Mouse (Mus musculus) CH12.LX (cell line): ENCODE data around the gene Ccdc8. TPM values are rescaled to one million over a fixed set of nuclear protein-coding genes. Genes with fewer than 3 reads are reported as not detected.

Source experiments
- DNase-seq: peaks from one replicate; pipeline ENCODE4 v3.0.0-alpha.2; 2013; ENCODE audit errors: extremely low read depth
- H3K27ac ChIP-seq: 2 replicates; pipeline ENCODE4 v1.5.1; 2012; ENCODE audit warnings: low read depth, mild to moderate bottlenecking, control low read depth, moderate library complexity; ENCODE audit not compliant: insufficient read depth
- H3K27me3 ChIP-seq: replicated peaks from 2 replicates; pipeline ENCODE3; 2012; ENCODE audit warnings: inconsistent platforms
- H3K36me3 ChIP-seq, 2 experiments: replicated peaks in 1 of 2; 2 replicates each; pipeline versions ENCODE3 to v1.6.1; 2012; ENCODE audit warnings: inconsistent platforms in 1 of 2, low read length in 1 of 2, mild to moderate bottlenecking in 1 of 2, mixed read lengths in 1 of 2, moderate library complexity in 1 of 2; ENCODE audit not compliant: control insufficient read depth in 1 of 2, insufficient read depth in 1 of 2
- H3K4me1 ChIP-seq, 2 experiments: 2 replicates each; pipeline ENCODE4 v1.6.1; 2012; ENCODE audit warnings: inconsistent platforms in 1 of 2, moderate library complexity in 1 of 2; ENCODE audit not compliant: insufficient read depth in 2 of 2, control insufficient read depth in 1 of 2
- H3K4me2 ChIP-seq: 2 replicates; pipeline ENCODE4 v1.6.1; 2012; ENCODE audit warnings: low read depth, mild to moderate bottlenecking, control low read depth; ENCODE audit not compliant: poor library complexity, insufficient read depth, severe bottlenecking
- H3K4me3 ChIP-seq, 3 experiments: fragments of 150-350 bp in 1 of 3; sonication (generic) in 1 of 3; replicated peaks in 1 of 3; 2 replicates each; pipeline versions ENCODE3 to v1.5.1; 2011 to 2012; ENCODE audit warnings: low read depth in 2 of 3, low read length in 2 of 3, mild to moderate bottlenecking in 2 of 3, moderate library complexity in 2 of 3, control low read depth in 1 of 3, improper control_type of control experiment in 1 of 3, inconsistent platforms in 1 of 3, mixed read lengths in 1 of 3; ENCODE audit not compliant: poor library complexity in 1 of 3
- H3K79me2 ChIP-seq: replicated peaks from 2 replicates; pipeline ENCODE4 v1.6.1; 2012; ENCODE audit warnings: mild to moderate bottlenecking, moderate library complexity; ENCODE audit not compliant: control insufficient read depth, poor library complexity, insufficient read depth, severe bottlenecking; ENCODE audit errors: extremely low read depth
- H3K9ac ChIP-seq: 2 replicates; pipeline ENCODE4 v1.6.1; 2012; ENCODE audit warnings: low read depth, mild to moderate bottlenecking, control low read depth, moderate library complexity; ENCODE audit not compliant: insufficient read depth
- H3K9me3 ChIP-seq: replicated peaks from 2 replicates; pipeline ENCODE3; 2012; ENCODE audit warnings: low read length, inconsistent platforms, mixed read lengths
- BHLHE40 ChIP-seq: IDR thresholded peaks from 2 replicates; pipeline ENCODE4 v1.6.1; 2011; ENCODE audit warnings: mild to moderate bottlenecking, low read depth, low read length, improper control_type of control experiment
- CHD1 ChIP-seq: IDR thresholded peaks from 2 replicates; pipeline ENCODE4 v1.6.1; 2012; ENCODE audit warnings: low read depth, low read length, improper control_type of control experiment, inconsistent platforms
- CHD2 ChIP-seq: IDR thresholded peaks from 2 replicates; pipeline ENCODE4 v1.6.1; 2011; ENCODE audit warnings: low read length, improper control_type of control experiment
- CTCF ChIP-seq, 2 experiments: IDR thresholded peaks in 1 of 2; conservative IDR thresholded peaks in 1 of 2; 2 replicates each; pipeline ENCODE4 v1.5.1; 2011 to 2012; ENCODE audit warnings: low read depth in 2 of 2, low read length in 2 of 2, improper control_type of control experiment in 1 of 2, inconsistent platforms in 1 of 2, mild to moderate bottlenecking in 1 of 2, moderate library complexity in 1 of 2
- E2F4 ChIP-seq: IDR thresholded peaks from 2 replicates; pipeline ENCODE4 v1.6.1; 2011; ENCODE audit warnings: low read depth, low read length, improper control_type of control experiment; ENCODE audit not compliant: insufficient replicate concordance
- ELF1 ChIP-seq: IDR thresholded peaks from 2 replicates; pipeline ENCODE4 v1.6.1; 2014; ENCODE audit warnings: low read depth, mild to moderate bottlenecking, inconsistent platforms, low read length, improper control_type of control experiment
- EP300 ChIP-seq: IDR thresholded peaks from 2 replicates; pipeline ENCODE4 v1.6.1; 2011; ENCODE audit warnings: low read length, improper control_type of control experiment
- ETS1 ChIP-seq: conservative IDR thresholded peaks from 2 replicates; pipeline ENCODE4 v1.6.1; 2012; ENCODE audit warnings: low read depth, mild to moderate bottlenecking, inconsistent platforms, low read length, improper control_type of control experiment, moderate library complexity
- KAT2A ChIP-seq: IDR thresholded peaks from 2 replicates; pipeline ENCODE4 v1.6.1; 2012; ENCODE audit warnings: low read length, improper control_type of control experiment, inconsistent platforms; ENCODE audit not compliant: insufficient replicate concordance
- MAX ChIP-seq: IDR thresholded peaks from 2 replicates; pipeline ENCODE4 v1.6.1; 2011; ENCODE audit warnings: low read length, improper control_type of control experiment
- MAZ ChIP-seq: IDR thresholded peaks from 2 replicates; pipeline ENCODE4 v1.6.1; 2012; ENCODE audit warnings: low read depth, mild to moderate bottlenecking, inconsistent platforms, low read length, improper control_type of control experiment, moderate library complexity
- MXI1 ChIP-seq: IDR thresholded peaks from 2 replicates; pipeline ENCODE4 v1.6.1; 2011; ENCODE audit warnings: mild to moderate bottlenecking, low read depth, low read length, improper control_type of control experiment
- MYC ChIP-seq: IDR thresholded peaks from 2 replicates; pipeline ENCODE4 v1.6.1; 2011; ENCODE audit warnings: low read depth, mild to moderate bottlenecking, improper control_type of control experiment, low read length
- POLR2A ChIP-seq: IDR thresholded peaks from 2 replicates; pipeline ENCODE4 v1.6.1; 2011; ENCODE audit warnings: low read depth, mild to moderate bottlenecking, improper control_type of control experiment, low read length
- SMC3 ChIP-seq: IDR thresholded peaks from 2 replicates; pipeline ENCODE4 v1.6.1; 2011; ENCODE audit warnings: low read depth, low read length, improper control_type of control experiment
- TBP ChIP-seq: conservative IDR thresholded peaks from 2 replicates; pipeline ENCODE4 v1.6.1; 2011; ENCODE audit warnings: low read depth, low read length, improper control_type of control experiment
- TCF12 ChIP-seq: IDR thresholded peaks from 2 replicates; pipeline ENCODE4 v1.6.1; 2014; ENCODE audit warnings: low read depth, mild to moderate bottlenecking, inconsistent platforms, low read length, improper control_type of control experiment
- USF2 ChIP-seq: conservative IDR thresholded peaks from 2 replicates; pipeline ENCODE4 v1.6.1; 2011; ENCODE audit warnings: low read depth, low read length, improper control_type of control experiment
- ZMIZ1 ChIP-seq: IDR thresholded peaks from 2 replicates; pipeline ENCODE4 v1.6.1; 2012; ENCODE audit warnings: low read depth, mild to moderate bottlenecking, inconsistent platforms, low read length, improper control_type of control experiment
- ZNF384 ChIP-seq: IDR thresholded peaks from 2 replicates; pipeline ENCODE4 v1.6.1; 2012; ENCODE audit warnings: low read depth, low read length, improper control_type of control experiment, inconsistent platforms
- dilution Hi-C: fragments of 300-500 bp; cut with MboI; formaldehyde crosslinking; loops from 2 replicates; pipeline ENCODE4 v1.14.3; 2020; ENCODE audit warnings: low sequenced_read_pairs; ENCODE audit not compliant: extremely low pct_unique_long_range_greater_than_20kb, extremely low pct_ligation_motif_present
- in situ Hi-C: fragments of 300-500 bp; cut with MboI; formaldehyde crosslinking; loops from 3 replicates; pipeline ENCODE4 v1.14.3; 2019; ENCODE audit warnings: low sequenced_read_pairs, low pct_ligation_motif_present, low pct_unique_long_range_greater_than_20kb, mixed read lengths
- polyA plus RNA-seq: library from polyadenylated mRNA; unstranded; fragments of >175 nt; gene quantifications from 2 replicates; pipeline ENCODE4 v1.2.1, GENCODE M21; 2012; ENCODE audit warnings: low read depth; ENCODE audit not compliant: insufficient read length
- total RNA-seq, 2 experiments: library from RNA; depleted of rRNA; stranded (reverse); fragments of 300-350 nt in 1 of 2; fragments of >200 nt in 1 of 2; gene quantifications; 2 replicates each; pipeline ENCODE4 v1.2.3; 2012 to 2014

Ccdc8 gene
- total and polyA plus RNA-seq, 3 experiments, result 0.04 to 0.16 TPM; not detected in 1

GRCm38 (mm10) chr7:17022176-17022575, 29.7 kb downstream of the Ccdc8 start:
- no peak for TF ChIP-seq TBP
- no peak for TF ChIP-seq MAX
- no peak for TF ChIP-seq E2F4
- TF ChIP-seq MXI1, result no peak
- no peak for TF ChIP-seq POLR2A
- TF ChIP-seq CHD1, result no peak
- TF ChIP-seq MAZ, result no peak
- no peak for TF ChIP-seq MYC
- no peak for TF ChIP-seq KAT2A
- no peak for TF ChIP-seq TCF12
- TF ChIP-seq USF2, result no peak
- TF ChIP-seq EP300, result no peak
- no peak for TF ChIP-seq ZNF384
- no peak for TF ChIP-seq BHLHE40
- TF ChIP-seq CTCF (conservative IDR thresholded peaks at IDR 0.05 in 1 of 2, IDR thresholded peaks at IDR 0.05 in 1 of 2; ENCODE audit: low read depth in 2 of 2, low read length in 2 of 2), result no peak
- TF ChIP-seq ETS1, result no peak
- no peak for TF ChIP-seq SMC3
- no peak for TF ChIP-seq ZMIZ1
- Histone ChIP-seq H3K79me2 (peaks cover 83% of the 10 kb centered on the region), H3K9ac (no peak overlapping the region), H3K4me3 (no peak overlapping the region), H3K27ac (no peak overlapping the region), H3K36me3 (peaks cover 55 to 74% of the 10 kb centered on the region in 2 experiments), H3K4me1 (peaks cover 20 to 62% of the 10 kb centered on the region in 2 experiments), H3K4me2 (no peak overlapping the region), H3K9me3 (no peaks in the 10 kb centered on the region), H3K27me3 (no peaks in the 10 kb centered on the region)
- DNase-seq, result no peak
- dilution Hi-C loops, result no loop called here
- in situ Hi-C loops, result no loop called here

GRCm38 (mm10) chr7:17023701-17024100, 31.2 kb downstream of the Ccdc8 start:
- H3K79me2 ChIP-seq, result peaks cover 70% of the 10 kb centered on the region
- dilution Hi-C loops, result no loop called here
- in situ Hi-C loops, result no loop called here
- H3K4me2 ChIP-seq, result no peak overlapping the region
- H3K27ac ChIP-seq, result no peak overlapping the region
- peaks cover 20 to 61% of the 10 kb centered on the region in 2 experiments for H3K4me1 ChIP-seq
- no peak for DNase-seq
- peak overlapping the region; percentile 10; the same call in 1 of the 2 replicates for H3K9ac ChIP-seq
- TF ChIP-seq BHLHE40 (no peak), ELF1 (no peak), CHD2 (no peak), POLR2A (no peak)
- TF ChIP-seq, all 38 proteins: peak for 0
- no peaks in the 10 kb centered on the region for H3K9me3 ChIP-seq
- H3K4me3 ChIP-seq, result peak overlapping the region in 1 of 3 experiments; percentile 80
- H3K36me3 ChIP-seq, result peaks cover 47 to 62% of the 10 kb centered on the region in 2 experiments
- no peaks in the 10 kb centered on the region for H3K27me3 ChIP-seq
